Mouse (Mus musculus): ENCODE measurements at regions not wholly inside any gene's neighbourhood (a gene's known extent, or its start where the extent isn't known, plus 50 kb on each side); places are given as distances from the start of the nearest gene placed in this dataset.

GRCm38 (mm10) chr3:106957162-106957895 lies 78.6 kb upstream of the Kcna3 start:
- Histone ChIP-seq H3K27ac (ENCODE audit: low read depth) (no peak overlapping the region), H3K4me2 (ENCODE audit: low read depth, low read length) (no peak overlapping the region), H3K9me3 (replicated peaks; ENCODE audit: control insufficient read depth, low read length) (no peaks in the 10 kb centered on the region), H3K27me3 (ENCODE audit: control insufficient read depth, insufficient read depth, low read length) (no peaks in the 10 kb centered on the region), H3K4me1 (ENCODE audit: control insufficient read depth, insufficient read depth) (no peaks in the 10 kb centered on the region), H3K9ac (replicated peaks; ENCODE audit: low read depth, low read length) (no peak overlapping the region), H3K4me3 (ENCODE audit: low read depth, low read length) (no peak overlapping the region), H3K36me3 (replicated peaks; ENCODE audit: control insufficient read depth, insufficient read depth, low read length) (no peaks in the 10 kb centered on the region)
- 36% methylated on average over 7 of the region's 7 CpGs for WGBS
- ATAC-seq (ENCODE audit: insufficient read depth, low read depth) (no peak), DNase-seq (ENCODE audit: low spot score) (no peak)
- TF ChIP-seq CTCF (IDR thresholded peaks at IDR 0.05; ENCODE audit: low read depth) (no peak), EP300 (IDR thresholded peaks at IDR 0.05; ENCODE audit: low read depth) (no peak)

- no peaks in the 10 kb centered on the region for H3K9me3 ChIP-seq (replicated peaks; ENCODE audit: control insufficient read depth, low read length)
- 65% methylated on average over 2 of the region's 2 CpGs for WGBS
- TF ChIP-seq CTCF (IDR thresholded peaks at IDR 0.05; ENCODE audit: low read depth) (no peak), EP300 (IDR thresholded peaks at IDR 0.05; ENCODE audit: low read depth) (no peak)
Measured at GRCm38 (mm10) chr3:106958194-106958593, 77.8 kb upstream of the Kcna3 start.

GRCm38 (mm10) chr3:106960596-106960995 lies 75.4 kb upstream of the Kcna3 start:
- 30% methylated on average over 1 of the region's 1 CpGs for WGBS
- H3K36me3 ChIP-seq (replicated peaks; ENCODE audit: control insufficient read depth, insufficient read depth, low read length): no peaks in the 10 kb centered on the region
- no peaks in the 10 kb centered on the region for H3K4me1 ChIP-seq (ENCODE audit: control insufficient read depth, insufficient read depth)
- no peak overlapping the region for H3K4me3 ChIP-seq (ENCODE audit: low read depth, low read length)
- H3K9me3 ChIP-seq (replicated peaks; ENCODE audit: control insufficient read depth, low read length): no peaks in the 10 kb centered on the region
- no peak overlapping the region for H3K4me2 ChIP-seq (ENCODE audit: low read depth, low read length)
- no peaks in the 10 kb centered on the region for H3K27me3 ChIP-seq (ENCODE audit: control insufficient read depth, insufficient read depth, low read length)
- DNase-seq (ENCODE audit: low spot score) (no peak), ATAC-seq (ENCODE audit: insufficient read depth, low read depth) (no peak)
- no peak overlapping the region for H3K27ac ChIP-seq (ENCODE audit: low read depth)
- TF ChIP-seq CTCF (IDR thresholded peaks at IDR 0.05; ENCODE audit: low read depth): no peak
- no peak for TF ChIP-seq EP300 (IDR thresholded peaks at IDR 0.05; ENCODE audit: low read depth)
- no peak overlapping the region for H3K9ac ChIP-seq (replicated peaks; ENCODE audit: low read depth, low read length)

More at GRCm38 (mm10) chr3:106958194-106958593, 77.8 kb upstream of the Kcna3 start:
- no peaks in the 10 kb centered on the region for H3K36me3 ChIP-seq (replicated peaks; ENCODE audit: control insufficient read depth, insufficient read depth, low read length)
- ATAC-seq (ENCODE audit: insufficient read depth, low read depth) (no peak), DNase-seq (ENCODE audit: low spot score) (no peak)
- H3K9ac ChIP-seq (replicated peaks; ENCODE audit: low read depth, low read length): no peak overlapping the region
- no peaks in the 10 kb centered on the region for H3K4me1 ChIP-seq (ENCODE audit: control insufficient read depth, insufficient read depth)
- no peaks in the 10 kb centered on the region for H3K27me3 ChIP-seq (ENCODE audit: control insufficient read depth, insufficient read depth, low read length)
- no peak overlapping the region for H3K4me3 ChIP-seq (ENCODE audit: low read depth, low read length)
- H3K4me2 ChIP-seq (ENCODE audit: low read depth, low read length): no peak overlapping the region
- H3K27ac ChIP-seq (ENCODE audit: low read depth): no peak overlapping the region

- Histone ChIP-seq H3K9me3 (replicated peaks; ENCODE audit: control insufficient read depth, low read length) (no peaks in the 10 kb centered on the region), H3K4me2 (ENCODE audit: low read depth, low read length) (no peak overlapping the region), H3K9ac (replicated peaks; ENCODE audit: low read depth, low read length) (no peak overlapping the region), H3K27me3 (ENCODE audit: control insufficient read depth, insufficient read depth, low read length) (no peaks in the 10 kb centered on the region), H3K27ac (ENCODE audit: low read depth) (no peak overlapping the region), H3K36me3 (replicated peaks; ENCODE audit: control insufficient read depth, insufficient read depth, low read length) (no peaks in the 10 kb centered on the region), H3K4me1 (ENCODE audit: control insufficient read depth, insufficient read depth) (no peaks in the 10 kb centered on the region), H3K4me3 (ENCODE audit: low read depth, low read length) (no peak overlapping the region)
- WGBS: 32% methylated on average over 2 of the region's 2 CpGs
- TF ChIP-seq EP300 (IDR thresholded peaks at IDR 0.05; ENCODE audit: low read depth): no peak
- TF ChIP-seq CTCF (IDR thresholded peaks at IDR 0.05; ENCODE audit: low read depth): no peak
- ATAC-seq (ENCODE audit: insufficient read depth, low read depth): no peak
- no peak for DNase-seq (ENCODE audit: low spot score)
Measured at GRCm38 (mm10) chr3:106962466-106962865, 73.5 kb upstream of the Kcna3 start.

GRCm38 (mm10) chr3:106966198-106966597 lies 69.8 kb upstream of the Kcna3 start:
- Histone ChIP-seq H3K27me3 (ENCODE audit: control insufficient read depth, insufficient read depth, low read length) (no peaks in the 10 kb centered on the region), H3K4me1 (ENCODE audit: control insufficient read depth, insufficient read depth) (no peaks in the 10 kb centered on the region), H3K27ac (ENCODE audit: low read depth) (no peak overlapping the region), H3K36me3 (replicated peaks; ENCODE audit: control insufficient read depth, insufficient read depth, low read length) (no peaks in the 10 kb centered on the region), H3K9ac (replicated peaks; ENCODE audit: low read depth, low read length) (no peak overlapping the region), H3K4me3 (ENCODE audit: low read depth, low read length) (no peak overlapping the region), H3K9me3 (replicated peaks; ENCODE audit: control insufficient read depth, low read length) (no peaks in the 10 kb centered on the region), H3K4me2 (ENCODE audit: low read depth, low read length) (no peak overlapping the region)
- DNase-seq (ENCODE audit: low spot score) (no peak), ATAC-seq (ENCODE audit: insufficient read depth, low read depth) (no peak)
- TF ChIP-seq EP300 (IDR thresholded peaks at IDR 0.05; ENCODE audit: low read depth): no peak
- no peak for TF ChIP-seq CTCF (IDR thresholded peaks at IDR 0.05; ENCODE audit: low read depth)
- 48% methylated on average over 2 of the region's 2 CpGs for WGBS

- ATAC-seq (ENCODE audit: insufficient read depth, low read depth) (no peak), DNase-seq (ENCODE audit: low spot score) (no peak)
- Histone ChIP-seq H3K9ac (replicated peaks; ENCODE audit: low read depth, low read length) (no peak overlapping the region), H3K4me3 (ENCODE audit: low read depth, low read length) (no peak overlapping the region), H3K9me3 (replicated peaks; ENCODE audit: control insufficient read depth, low read length) (no peaks in the 10 kb centered on the region), H3K36me3 (replicated peaks; ENCODE audit: control insufficient read depth, insufficient read depth, low read length) (no peaks in the 10 kb centered on the region), H3K27me3 (ENCODE audit: control insufficient read depth, insufficient read depth, low read length) (no peaks in the 10 kb centered on the region), H3K4me2 (ENCODE audit: low read depth, low read length) (no peak overlapping the region), H3K27ac (ENCODE audit: low read depth) (no peak overlapping the region), H3K4me1 (ENCODE audit: control insufficient read depth, insufficient read depth) (no peaks in the 10 kb centered on the region)
- no peak for TF ChIP-seq CTCF (IDR thresholded peaks at IDR 0.05; ENCODE audit: low read depth)
- no peak for TF ChIP-seq EP300 (IDR thresholded peaks at IDR 0.05; ENCODE audit: low read depth)
- WGBS: 76% methylated on average over 1 of the region's 1 CpGs
Measured at GRCm38 (mm10) chr3:106967479-106967878, 68.5 kb upstream of the Kcna3 start.

Measured in heart, postnatal 0 days (tissue).